Mouse (Mus musculus) urinary bladder, postnatal 10 days (tissue): ENCODE results near the gene Ostf1.

ENCODE experiments used
- DNase-seq: peaks from one replicate; pipeline ENCODE4 v3.0.0; 2022; ENCODE audit warnings: low spot score

The Ostf1 gene

GRCm38 (mm10) chr19:18631644-18632219 lies at the start of gene Ostf1, which contains the start of gene Nmrk1:
TSS of gene Ostf1 (minus strand) at chr19:18631823.
TSS of gene Nmrk1 (plus strand) at chr19:18631950.
- DNase-seq: peak; percentile 91

GRCm38 (mm10) chr19:18673116-18673515 lies 41.5 kb upstream of the Ostf1 start:
- no peak for DNase-seq

- DNase-seq: no peak
These were observed 40.9 kb upstream of the Ostf1 start for GRCm38 (mm10) chr19:18672498-18672897.

- no peak for DNase-seq
These were observed 39.6 kb upstream of the Ostf1 start for GRCm38 (mm10) chr19:18671056-18671741.

GRCm38 (mm10) chr19:18670608-18671007 lies 39.0 kb upstream of the Ostf1 start, which contains the start of gene Carnmt1:
TSS of gene Carnmt1 (plus strand) at chr19:18670764.
- peak; percentile 92 for DNase-seq

GRCm38 (mm10) chr19:18669551-18669950 lies 37.9 kb upstream of the Ostf1 start:
- no peak for DNase-seq

GRCm38 (mm10) chr19:18666966-18667365 lies 35.3 kb upstream of the Ostf1 start:
- DNase-seq: no peak

GRCm38 (mm10) chr19:18663904-18664303 lies 32.3 kb upstream of the Ostf1 start:
- no peak for DNase-seq

GRCm38 (mm10) chr19:18661683-18662082 lies 30.1 kb upstream of the Ostf1 start:
- DNase-seq: no peak

GRCm38 (mm10) chr19:18660466-18660865 lies 28.8 kb upstream of the Ostf1 start:
- DNase-seq: no peak

GRCm38 (mm10) chr19:18659349-18659748 lies 27.7 kb upstream of the Ostf1 start:
- no peak for DNase-seq

GRCm38 (mm10) chr19:18658473-18658872 lies 26.9 kb upstream of the Ostf1 start:
- DNase-seq: no peak

- DNase-seq: no peak
These were observed 24.4 kb upstream of the Ostf1 start for GRCm38 (mm10) chr19:18655999-18656398.

- DNase-seq: no peak
These were observed 23.4 kb upstream of the Ostf1 start for GRCm38 (mm10) chr19:18654984-18655383.

GRCm38 (mm10) chr19:18654330-18654729 lies 22.7 kb upstream of the Ostf1 start:
- DNase-seq: no peak

GRCm38 (mm10) chr19:18653058-18653457 lies 21.4 kb upstream of the Ostf1 start:
- DNase-seq: no peak

GRCm38 (mm10) chr19:18652592-18652991 lies 21.0 kb upstream of the Ostf1 start:
- no peak for DNase-seq

GRCm38 (mm10) chr19:18650473-18650872 lies 18.9 kb upstream of the Ostf1 start:
- DNase-seq: no peak

- no peak for DNase-seq
These were observed 18.3 kb upstream of the Ostf1 start for GRCm38 (mm10) chr19:18649955-18650354.

- DNase-seq: no peak
These were observed 16.9 kb upstream of the Ostf1 start for GRCm38 (mm10) chr19:18648558-18648945.

- no peak for DNase-seq
These were observed 16.3 kb upstream of the Ostf1 start for GRCm38 (mm10) chr19:18647775-18648557.

- no peak for DNase-seq
These were observed 15.3 kb upstream of the Ostf1 start for GRCm38 (mm10) chr19:18646853-18647420.

- no peak for DNase-seq
These were observed 14.8 kb upstream of the Ostf1 start for GRCm38 (mm10) chr19:18646397-18646796.
